Mouse (Mus musculus): ENCODE data around the gene Rxra.

Rxra gene

GRCm38 (mm10) chr2:27676106-27676477 is at the start of gene Rxra:
TSS of gene Rxra (plus strand) at chr2:27676440.
- DNase-seq (ENCODE audit: low read depth, low spot score): peak; percentile 81

DNA sequence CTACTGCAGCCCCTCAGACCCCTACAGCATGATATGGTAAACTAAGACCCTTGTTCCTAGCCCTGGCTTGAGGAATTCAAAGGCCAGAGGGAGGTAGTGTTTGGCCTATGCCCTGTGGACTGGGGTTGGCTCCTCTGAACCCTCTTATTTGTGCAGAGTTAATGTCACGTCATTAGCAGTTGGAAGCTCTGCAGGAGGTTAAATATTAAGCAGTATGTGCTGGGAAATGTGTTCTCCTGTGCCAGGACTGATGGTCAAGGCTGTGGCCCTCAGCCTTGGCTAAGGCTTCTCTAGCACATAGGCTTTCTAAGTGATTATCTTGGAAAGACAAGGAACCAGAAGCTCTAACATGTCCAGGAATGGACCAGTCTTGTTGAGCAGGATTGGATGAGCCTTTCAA is 49.6 kb upstream of the Rxra start:
- DNase-seq (ENCODE audit: low read depth, low spot score): no peak

DNA sequence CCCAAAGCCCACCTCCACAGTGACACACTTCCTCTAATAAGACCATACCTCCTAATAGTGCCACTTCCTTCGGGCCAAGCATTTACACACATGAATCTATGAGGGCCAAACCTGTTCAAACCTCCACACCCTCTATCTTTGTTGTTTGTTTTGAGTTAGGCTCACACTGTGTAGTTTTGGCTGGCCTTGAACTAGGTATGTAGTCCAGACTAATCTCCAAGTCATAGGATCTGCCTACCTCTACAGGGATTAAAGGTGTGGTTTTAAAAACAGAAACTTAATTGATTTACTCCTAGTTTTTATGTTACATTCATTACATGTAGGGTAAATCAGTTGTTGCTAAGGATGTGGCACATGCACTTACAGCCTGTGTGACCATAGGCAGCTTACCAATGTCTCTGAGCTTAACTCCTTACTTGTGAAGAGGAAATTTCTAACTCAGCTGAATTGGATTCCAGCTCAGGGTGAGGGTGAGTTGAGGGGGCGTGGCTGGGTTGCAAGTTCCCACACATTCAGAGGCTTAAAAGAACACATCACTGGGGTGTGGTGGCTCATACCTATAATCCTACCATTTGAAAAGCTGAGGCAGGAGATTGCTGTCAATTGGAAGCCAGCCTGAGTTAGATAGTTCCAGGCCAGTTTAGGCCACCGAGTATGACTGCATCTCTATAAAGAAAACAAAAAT is 45.5 kb upstream of the Rxra start:
- DNase-seq (ENCODE audit: low read depth, low spot score): peak; percentile 81

DNA sequence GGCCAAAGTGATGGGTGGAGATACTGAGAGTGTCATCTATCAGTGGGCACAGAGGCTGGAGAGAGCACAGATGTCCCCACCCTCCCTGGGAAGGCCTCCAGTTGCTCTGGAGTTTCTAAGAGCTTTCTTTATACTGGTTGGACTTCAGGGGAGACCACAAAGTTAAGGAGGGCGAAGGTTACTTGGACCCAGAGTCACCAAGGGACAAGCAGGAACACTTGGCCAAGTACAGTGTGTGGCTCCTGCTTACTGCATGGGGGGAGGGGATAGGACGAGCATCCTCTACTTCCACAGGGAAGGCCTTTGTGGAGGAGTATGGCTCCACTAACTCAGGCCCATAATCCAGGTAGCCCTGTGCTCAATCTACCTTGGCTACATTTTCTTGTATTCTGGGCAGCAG is 42.8 kb upstream of the Rxra start:
- no peak for DNase-seq (ENCODE audit: low read depth, low spot score)

DNA sequence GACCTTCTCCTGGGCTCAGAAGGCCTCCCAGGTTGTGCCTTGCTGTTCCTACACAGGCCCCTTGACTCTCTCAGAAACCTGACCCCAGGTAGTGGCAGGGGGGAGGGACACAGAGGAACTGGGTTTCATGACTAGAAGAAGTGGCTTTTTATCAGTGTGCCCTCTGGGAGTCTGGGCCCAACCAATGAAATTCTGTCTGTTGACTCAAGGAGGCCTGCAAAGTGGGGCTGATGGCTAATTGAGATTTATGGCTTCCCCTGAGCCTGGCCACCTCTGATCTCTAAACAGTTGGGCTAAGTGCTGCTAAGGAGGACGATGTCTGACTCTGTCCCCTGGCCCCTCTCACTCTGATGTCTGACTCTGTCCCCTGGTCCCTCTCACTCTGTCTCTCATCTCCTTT is 42.2 kb upstream of the Rxra start:
- DNase-seq (ENCODE audit: low read depth, low spot score): no peak

DNA sequence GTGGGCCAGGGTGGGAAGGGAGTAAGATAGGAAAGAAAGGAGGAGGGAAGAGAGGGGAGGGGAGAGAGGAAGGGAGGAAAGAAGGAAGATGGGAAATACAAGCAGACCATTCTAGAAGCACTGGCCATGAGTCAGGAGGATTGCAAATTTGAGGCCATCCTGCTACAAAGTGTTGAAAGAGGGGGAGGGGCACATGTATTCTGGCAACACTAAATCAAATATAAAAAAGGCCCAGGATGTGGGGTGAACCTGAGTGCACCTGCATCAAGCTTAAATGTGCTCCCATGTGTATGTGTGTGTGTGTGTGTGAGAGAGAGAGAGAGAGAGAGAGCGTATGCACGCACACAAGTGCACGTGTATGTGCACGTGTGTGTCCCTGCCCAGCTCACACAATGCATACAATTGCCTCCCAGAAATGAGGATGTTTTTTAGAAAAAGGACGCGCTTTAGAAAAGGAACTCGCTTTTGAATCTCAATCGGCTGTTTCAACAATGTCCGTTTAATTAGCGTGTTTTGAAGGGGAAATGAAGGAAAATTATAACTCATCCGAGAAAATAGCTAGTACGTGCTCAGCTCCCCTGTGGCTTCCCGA is 41.0 kb upstream of the Rxra start:
- DNase-seq (ENCODE audit: low read depth, low spot score): no peak

DNA sequence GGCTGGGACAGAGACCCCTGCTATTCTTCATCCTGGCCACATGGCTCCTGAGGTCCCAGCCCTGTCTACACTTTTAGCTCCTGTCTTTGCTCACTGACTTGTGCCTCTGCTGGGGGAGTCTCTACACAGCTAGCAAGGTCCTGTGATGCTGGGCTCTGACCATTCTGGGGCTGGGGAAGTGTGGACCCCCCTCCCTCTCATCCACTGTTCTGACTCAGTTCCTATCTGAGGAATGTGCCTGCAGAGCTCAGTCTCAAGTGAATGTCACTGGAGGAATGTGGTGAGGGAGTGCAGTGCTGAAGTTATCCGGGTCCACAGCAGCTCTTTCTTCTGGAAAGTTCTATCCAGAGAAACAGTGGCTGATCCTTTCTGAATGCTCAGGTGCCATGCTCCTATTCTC is 39.4 kb upstream of the Rxra start:
- DNase-seq (ENCODE audit: low read depth, low spot score): no peak

DNA sequence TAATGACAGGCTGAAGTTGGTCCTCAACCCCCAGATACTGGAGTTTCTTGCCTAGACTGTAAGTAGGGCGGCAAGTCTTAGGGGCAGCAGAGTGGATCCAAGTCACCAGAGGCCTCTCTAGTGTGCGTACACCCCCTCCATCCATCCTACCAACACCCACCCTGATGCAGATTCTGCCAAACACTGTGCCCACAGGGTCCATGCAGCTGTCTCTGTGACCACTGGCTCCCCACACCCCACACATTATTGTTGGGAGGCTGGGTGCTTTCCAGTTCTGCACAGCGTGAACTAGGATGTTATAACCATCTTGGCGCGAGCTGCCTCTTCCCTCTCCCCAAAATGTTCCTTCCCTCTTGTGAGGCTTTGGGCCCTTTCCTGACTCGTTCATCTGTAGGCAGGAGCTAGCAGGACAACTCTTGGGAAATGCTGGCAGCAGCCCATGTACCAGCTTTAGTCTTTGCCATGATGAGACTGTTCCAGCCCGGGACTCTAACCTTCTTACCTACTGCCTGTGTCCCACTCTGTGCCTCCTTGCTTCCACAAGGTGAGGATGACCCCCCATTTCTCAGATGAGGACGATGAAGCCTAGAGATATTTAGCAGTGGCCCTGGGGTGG is 38.9 kb upstream of the Rxra start:
- no peak for DNase-seq (ENCODE audit: low read depth, low spot score)

- no peak for DNase-seq (ENCODE audit: low read depth, low spot score)
These were observed 36.5 kb upstream of the Rxra start for GRCm38 (mm10) chr2:27639631-27640334.

DNA sequence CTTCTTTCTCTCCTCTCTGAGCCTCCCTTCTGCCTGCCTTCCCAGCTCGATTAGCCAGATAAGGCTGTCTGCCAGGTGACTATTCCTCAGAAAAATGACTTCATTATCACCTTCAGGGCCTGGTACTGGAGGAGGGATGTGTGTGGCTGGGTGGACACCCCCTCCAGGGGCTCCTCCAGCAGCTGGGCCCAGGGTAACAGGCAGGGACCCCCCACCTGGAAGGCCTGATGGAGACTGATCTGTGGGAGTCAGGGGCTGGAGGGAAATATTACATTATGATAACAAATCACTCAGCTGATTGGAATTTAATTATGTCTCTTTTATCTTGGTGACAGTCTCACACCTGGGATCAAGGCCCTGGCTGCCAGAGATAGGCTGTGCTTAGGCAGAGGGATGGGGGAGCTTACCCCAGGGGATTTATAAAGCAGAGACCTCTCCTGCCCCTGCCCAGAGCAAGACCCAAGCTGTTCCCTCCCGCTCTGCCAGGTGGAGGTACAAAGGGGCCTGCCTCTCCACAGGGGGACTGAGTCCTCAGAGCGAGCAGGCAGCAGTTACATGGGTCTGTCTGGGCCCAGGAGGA is 35.2 kb upstream of the Rxra start:
- no peak for DNase-seq (ENCODE audit: low read depth, low spot score)

DNA sequence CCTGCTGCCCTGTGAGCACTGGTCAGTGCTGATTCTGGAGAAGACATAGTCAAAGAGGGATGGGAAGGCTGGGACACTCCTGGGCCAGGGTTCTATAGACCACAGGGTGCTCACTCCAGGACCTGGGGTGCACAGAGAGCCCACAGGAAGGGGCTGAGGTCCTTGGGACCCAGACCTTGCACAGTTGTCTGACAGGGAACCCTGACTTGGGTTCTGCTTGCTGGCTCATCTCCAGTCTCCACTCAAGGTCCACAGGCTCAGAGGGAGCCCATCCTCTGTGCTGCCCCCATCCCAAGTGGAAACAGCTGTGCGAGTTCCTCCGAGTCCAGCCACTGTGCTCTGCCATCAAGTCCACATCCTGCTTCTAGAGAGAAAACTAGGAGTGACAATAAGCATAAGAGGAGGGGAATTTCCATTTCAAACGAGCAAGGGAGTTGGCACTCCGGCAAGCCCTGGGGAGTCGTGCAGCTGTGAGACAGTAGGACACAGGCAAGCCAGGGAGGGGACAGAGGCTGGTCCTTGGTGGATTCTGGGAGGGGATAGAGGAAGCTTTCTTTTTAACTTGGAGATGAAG is 31.6 kb upstream of the Rxra start:
- DNase-seq (ENCODE audit: low read depth, low spot score): peak; percentile 92

- DNase-seq (ENCODE audit: low read depth, low spot score): no peak
These were observed 30.8 kb upstream of the Rxra start for GRCm38 (mm10) chr2:27645471-27645870.

GRCm38 (mm10) chr2:27649862-27650661 is 26.2 kb upstream of the Rxra start:
- peak; percentile 86 for DNase-seq (ENCODE audit: low read depth, low spot score)

DNA sequence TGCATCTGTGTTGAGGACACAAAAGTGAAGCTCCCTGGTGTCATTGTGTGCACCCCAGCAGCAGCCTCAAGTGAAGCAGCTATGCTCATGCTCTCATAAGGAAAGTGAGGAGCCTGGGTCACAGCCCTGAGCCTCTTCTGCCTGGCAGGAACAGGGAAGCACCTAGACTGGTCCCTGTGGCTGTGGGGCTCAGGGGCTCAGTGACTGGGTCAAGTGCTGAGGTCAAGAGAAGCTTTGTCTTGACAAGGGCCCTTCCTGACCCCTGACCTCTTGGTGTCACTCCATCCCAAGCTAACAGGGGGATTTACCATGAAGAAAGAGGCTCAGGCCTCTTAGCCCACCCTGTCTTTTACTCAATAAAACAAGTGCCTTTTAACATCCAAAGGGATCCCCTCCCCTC is 25.2 kb upstream of the Rxra start:
- no peak for DNase-seq (ENCODE audit: low read depth, low spot score)

DNA sequence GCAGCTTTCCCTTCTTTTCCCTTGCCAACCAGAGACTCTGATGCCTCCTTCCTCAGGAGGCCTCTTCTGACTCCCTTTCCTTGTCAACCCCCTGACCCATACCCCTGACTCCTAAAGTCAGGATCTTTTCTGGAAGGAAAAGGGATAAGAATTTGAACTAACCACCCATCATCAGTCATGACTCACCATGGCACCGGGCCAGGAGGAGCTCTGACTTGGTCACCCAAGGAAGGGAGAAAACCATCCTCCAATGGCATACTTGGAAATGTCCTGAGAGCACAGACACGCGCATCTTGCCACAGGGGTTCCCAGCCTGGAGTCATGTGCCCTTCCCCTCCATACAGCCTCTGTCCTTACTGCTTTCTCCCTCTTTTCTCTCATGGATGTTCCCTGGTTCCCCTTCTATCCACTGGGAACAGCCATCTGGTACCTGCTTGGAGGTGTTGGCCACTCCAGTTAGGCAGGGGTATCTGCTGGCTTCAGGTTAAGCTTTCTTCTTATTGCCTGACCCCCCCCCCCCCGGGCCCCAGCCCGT is 22.7 kb upstream of the Rxra start:
- no peak for DNase-seq (ENCODE audit: low read depth, low spot score)

GRCm38 (mm10) chr2:27654321-27655232 is 21.7 kb upstream of the Rxra start:
- no peak for DNase-seq (ENCODE audit: low read depth, low spot score)

GRCm38 (mm10) chr2:27656576-27656975 is 19.7 kb upstream of the Rxra start:
- DNase-seq (ENCODE audit: low read depth, low spot score): no peak

DNA sequence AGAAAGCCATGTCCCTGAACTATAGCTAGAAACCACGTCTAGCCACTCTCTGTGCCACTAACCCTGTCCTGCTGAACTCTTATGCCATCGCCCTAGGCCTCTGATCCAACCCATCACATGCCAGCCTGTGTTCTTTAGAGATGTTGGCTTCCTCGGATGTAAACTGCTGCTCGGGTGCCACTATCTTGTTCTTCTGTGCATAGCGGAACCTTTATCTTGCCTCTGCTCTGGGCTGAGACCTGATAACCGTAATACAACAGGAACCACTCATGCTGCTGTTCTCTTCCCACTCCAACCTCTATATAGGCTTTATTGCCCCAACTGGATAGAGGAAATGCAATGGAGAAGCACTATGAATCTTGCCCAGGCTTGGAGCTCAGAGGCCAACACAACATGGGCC is 11.0 kb upstream of the Rxra start:
- no peak for DNase-seq (ENCODE audit: low read depth, low spot score)

- no peak for DNase-seq (ENCODE audit: low read depth, low spot score)
These were observed 9.5 kb upstream of the Rxra start for GRCm38 (mm10) chr2:27666719-27667118.

DNA sequence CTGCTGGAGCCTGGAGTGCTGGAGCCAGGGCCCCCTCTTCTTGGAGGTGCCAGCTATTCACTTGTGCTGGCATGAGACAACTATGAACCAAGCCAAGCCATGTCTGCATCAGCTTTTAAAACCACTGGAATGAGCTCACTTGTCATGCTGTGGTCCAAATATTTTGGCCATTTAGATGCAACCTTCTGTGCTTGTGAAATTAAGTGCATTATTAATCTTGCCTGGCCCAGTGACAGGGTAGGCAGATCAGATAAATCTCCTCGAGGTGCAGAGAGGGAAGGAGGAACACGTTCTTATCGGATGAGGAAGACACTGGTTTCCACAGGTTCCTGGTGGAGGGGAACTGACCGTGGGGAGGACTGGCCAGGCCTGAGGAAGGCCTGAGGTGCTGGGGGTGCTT is 8.6 kb upstream of the Rxra start:
- no peak for DNase-seq (ENCODE audit: low read depth, low spot score)

Data from ZHBTc4 (cell line).